ENCODE assay signal across 28 mouse cellular contexts in the genomic region with DNA sequence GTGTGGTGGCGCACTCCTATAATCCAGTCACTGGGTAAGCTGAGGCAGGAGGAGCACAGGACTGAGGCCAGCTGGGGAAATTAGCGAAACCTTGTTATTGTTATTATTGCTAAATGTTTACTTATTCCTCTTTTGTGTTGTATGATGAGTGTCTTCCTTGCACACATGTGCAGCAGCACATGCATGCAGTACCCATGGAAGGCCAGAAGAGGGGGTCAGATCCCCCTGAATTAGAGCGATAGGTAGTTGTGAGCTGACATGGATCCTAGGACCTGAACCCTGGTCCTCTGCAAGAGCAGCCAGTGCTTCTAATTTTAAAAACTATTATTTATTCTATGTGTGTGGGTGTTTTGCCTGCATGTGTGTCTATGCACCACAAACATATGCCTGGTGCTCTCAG. TPM values are rescaled to one million over a fixed set of nuclear protein-coding genes. Genes with fewer than 3 reads are reported as not detected.
DNase-seq lines count a peak whose midpoint lies in the region; ATAC-seq and TF ChIP-seq lines count a peak whose summit lies in the region.
"Had no signal": no experiment of that assay in that cellular context is flagged by ENCODE, and none has a peak within 500 bp of the region (broad histone marks: within the 10 kb centered on the region; RNA-seq: fewer than 3 reads in every experiment).

No protein-coding gene starts in this region.

- TF ChIP-seq CTCF in hindbrain, postnatal 0 days (IDR thresholded peaks at IDR 0.05; ENCODE audit: low read depth) = peak; percentile 42; the same call in 1 of the 2 replicates
- TF ChIP-seq CTCF in liver, postnatal 0 days (IDR thresholded peaks at IDR 0.05; ENCODE audit: low read depth) = peak; percentile 43
- TF ChIP-seq CTCF in CH12.LX (conservative IDR thresholded peaks at IDR 0.05 in 1 of 2, IDR thresholded peaks at IDR 0.05 in 1 of 2; ENCODE audit: low read depth in 2 of 2, low read length in 2 of 2) = peak; percentile 38 to 46; a peak in 3 of 4 replicates

- in situ Hi-C loops in CH12.LX (cut with MboI; ENCODE audit: low pct_ligation_motif_present, low pct_unique_long_range_greater_than_20kb, low sequenced_read_pairs) = loop anchor here (5.0 kb wide), 1 partner anchor 47 kb away; no protein-coding TSS in a partner anchor

- H3K27me3 ChIP-seq in hindbrain, postnatal 0 days (ENCODE audit: insufficient read depth, low read length) = no peaks in the 10 kb centered on the region
- peaks cover 66% of the 10 kb centered on the region for H3K27me3 ChIP-seq in hindbrain, embryonic 12.5 days
- H3K27me3 ChIP-seq in liver, postnatal 0 days (ENCODE audit: insufficient read depth, low read length) = no peaks in the 10 kb centered on the region
- peaks cover 2% of the 10 kb centered on the region for H3K27me3 ChIP-seq in CH12.LX (replicated peaks)
- peaks cover 32% of the 10 kb centered on the region; the same call in 1 of the 2 replicates for H3K27me3 ChIP-seq in heart, embryonic 10.5 days (ENCODE audit: insufficient read depth, poor library complexity, severe bottlenecking)

- H3K9me3 ChIP-seq in hindbrain, postnatal 0 days (ENCODE audit: low read length) = no peaks in the 10 kb centered on the region
- H3K9me3 ChIP-seq in hindbrain, embryonic 12.5 days (replicated peaks) = no peaks in the 10 kb centered on the region
- no peaks in the 10 kb centered on the region for H3K9me3 ChIP-seq in liver, postnatal 0 days (ENCODE audit: low read length)
- H3K9me3 ChIP-seq in CH12.LX (replicated peaks; ENCODE audit: low read length) = no peaks in the 10 kb centered on the region
- H3K9me3 ChIP-seq in heart, embryonic 10.5 days = no peaks in the 10 kb centered on the region
- H3K9me3 ChIP-seq: embryonic facial prominence, embryonic 12.5 days; forebrain, embryonic 15.5 days; G1E; heart, embryonic 13.5 days; hindbrain, embryonic 15.5 days; liver, embryonic 13.5 days; megakaryocyte, embryonic 14.5 days had no signal

- TF ChIP-seq EP300 in liver, postnatal 0 days (IDR thresholded peaks at IDR 0.05; ENCODE audit: low read depth) = no peak
- no peak for TF ChIP-seq EP300 in CH12.LX (IDR thresholded peaks at IDR 0.05; ENCODE audit: low read length)

- no peaks in the 10 kb centered on the region for H3K79me2 ChIP-seq in CH12.LX (replicated peaks; ENCODE audit: control insufficient read depth, extremely low read depth, insufficient read depth, poor library complexity, severe bottlenecking)

- H3K36me3 ChIP-seq in hindbrain, postnatal 0 days (ENCODE audit: insufficient read depth, low read length) = no peaks in the 10 kb centered on the region
- H3K36me3 ChIP-seq in hindbrain, embryonic 12.5 days = no peaks in the 10 kb centered on the region
- H3K36me3 ChIP-seq in liver, postnatal 0 days (replicated peaks; ENCODE audit: insufficient read depth, low read length) = no peaks in the 10 kb centered on the region
- H3K36me3 ChIP-seq in CH12.LX (replicated peaks in 1 of 2; ENCODE audit: control insufficient read depth in 1 of 2, insufficient read depth in 1 of 2, low read length in 1 of 2) = no peaks in the 10 kb centered on the region
- no peaks in the 10 kb centered on the region for H3K36me3 ChIP-seq in heart, embryonic 10.5 days
- H3K36me3 ChIP-seq: embryonic facial prominence, embryonic 12.5 days; forebrain, embryonic 15.5 days; G1E; heart, embryonic 13.5 days; hindbrain, embryonic 15.5 days; liver, embryonic 13.5 days had no signal

- ATAC-seq in hindbrain, postnatal 0 days = no peak
- ATAC-seq in hindbrain, embryonic 12.5 days (ENCODE audit: low FRiP score) = no peak
- ATAC-seq in liver, postnatal 0 days = no peak
- no peak for ATAC-seq in monocyte, adult 5-6 weeks (replicated peaks; ENCODE audit: insufficient number of reproducible peaks, low FRiP score, low TSS enrichment, poor library complexity, severe bottlenecking)
- ATAC-seq: forebrain, embryonic 15.5 days had no signal

- no peak; the same call in none of the 2 replicates for TF ChIP-seq RAD21 in CH12.LX (IDR thresholded peaks at IDR 0.05; ENCODE audit: low read depth, low read length)

- WGBS in hindbrain, postnatal 0 days = 97% methylated on average over 3 of the region's 3 CpGs
- WGBS in hindbrain, embryonic 12.5 days = 94% methylated on average over 3 of the region's 3 CpGs
- 89% methylated on average over 3 of the region's 3 CpGs for WGBS in liver, postnatal 0 days (ENCODE audit: insufficient replicate concordance)
- 91% methylated on average over 3 of the region's 3 CpGs for WGBS in heart, embryonic 10.5 days

- no peak overlapping the region for H3K9ac ChIP-seq in hindbrain, postnatal 0 days (replicated peaks; ENCODE audit: low read length)
- no peak overlapping the region for H3K9ac ChIP-seq in hindbrain, embryonic 12.5 days
- no peak overlapping the region for H3K9ac ChIP-seq in liver, postnatal 0 days (replicated peaks)
- H3K9ac ChIP-seq in CH12.LX (ENCODE audit: insufficient read depth, low read depth) = no peak overlapping the region
- H3K9ac ChIP-seq: embryonic facial prominence, embryonic 12.5 days; forebrain, embryonic 15.5 days; heart, embryonic 13.5 days; hindbrain, embryonic 15.5 days; liver, embryonic 13.5 days had no signal

- H3K4me2 ChIP-seq in hindbrain, postnatal 0 days (ENCODE audit: low read depth, low read length) = no peak overlapping the region
- H3K4me2 ChIP-seq in hindbrain, embryonic 12.5 days (replicated peaks) = no peak overlapping the region
- no peak overlapping the region for H3K4me2 ChIP-seq in liver, postnatal 0 days (ENCODE audit: low read depth, low read length)
- H3K4me2 ChIP-seq in CH12.LX (ENCODE audit: insufficient read depth, low read depth, poor library complexity, severe bottlenecking) = no peak overlapping the region
- H3K4me2 ChIP-seq: embryonic facial prominence, embryonic 12.5 days; forebrain, embryonic 15.5 days; heart, embryonic 13.5 days; hindbrain, embryonic 15.5 days; liver, embryonic 13.5 days had no signal

- no peak for TF ChIP-seq POLR2A in CH12.LX (IDR thresholded peaks at IDR 0.05; ENCODE audit: low read depth, low read length)

- no peak for DNase-seq in hindbrain, postnatal 0 days (ENCODE audit: low spot score)
- DNase-seq in liver, postnatal 0 days = no peak
- DNase-seq in liver = no peak
- DNase-seq in CH12.LX (ENCODE audit: extremely low read depth) = no peak
- peak; percentile 59 for DNase-seq in R1 (ENCODE audit: low read depth, low spot score)
- DNase-seq in heart, embryonic 10.5 days (ENCODE audit: low spot score) = no peak
- DNase-seq: adrenal gland, adult 2 months; cerebellum, adult 9-10 months; gastrocnemius, postnatal 36 days; heart, postnatal 36 days; kidney, adult 18-20 months; kidney, postnatal 25 days; layer of hippocampus, adult 9-11 months; left cerebral cortex, postnatal 4 days; liver, embryonic 13.5 days; lung, postnatal 14 days; right cerebral cortex, adult 18-20 months; thymus, postnatal 36 days had no signal

- H3K4me3 ChIP-seq in hindbrain, postnatal 0 days (ENCODE audit: low read length) = no peak overlapping the region
- H3K4me3 ChIP-seq in hindbrain, embryonic 12.5 days = no peak overlapping the region
- H3K4me3 ChIP-seq in liver, postnatal 0 days (ENCODE audit: low read depth, low read length) = no peak overlapping the region
- no peak overlapping the region for H3K4me3 ChIP-seq in CH12.LX (replicated peaks in 1 of 3; ENCODE audit: low read depth in 2 of 3, low read length in 2 of 3, poor library complexity in 1 of 3)
- H3K4me3 ChIP-seq in heart, embryonic 10.5 days = no peak overlapping the region
- H3K4me3 ChIP-seq: embryonic facial prominence, embryonic 12.5 days; erythroblast, embryonic 14.5 days; forebrain, embryonic 15.5 days; heart, embryonic 13.5 days; hindbrain, embryonic 15.5 days; left cerebral cortex, adult 2 months; liver, embryonic 13.5 days; megakaryocyte, embryonic 14.5 days had no signal

- no peaks in the 10 kb centered on the region for H3K4me1 ChIP-seq in hindbrain, postnatal 0 days (ENCODE audit: insufficient read depth, low read length)
- H3K4me1 ChIP-seq in hindbrain, embryonic 12.5 days = no peaks in the 10 kb centered on the region; the same call in 1 of the 2 replicates
- no peaks in the 10 kb centered on the region for H3K4me1 ChIP-seq in liver, postnatal 0 days (ENCODE audit: insufficient read depth)
- no peaks in the 10 kb centered on the region for H3K4me1 ChIP-seq in CH12.LX (ENCODE audit: control insufficient read depth in 1 of 2, insufficient read depth in 2 of 2)
- H3K4me1 ChIP-seq in heart, embryonic 10.5 days = peaks cover 5% of the 10 kb centered on the region; the same call in 1 of the 2 replicates
- H3K4me1 ChIP-seq: embryonic facial prominence, embryonic 12.5 days; forebrain, embryonic 15.5 days; heart, embryonic 13.5 days; hindbrain, embryonic 15.5 days; liver, embryonic 13.5 days; megakaryocyte, embryonic 14.5 days had no signal

- no peak overlapping the region for H3K27ac ChIP-seq in hindbrain, postnatal 0 days
- H3K27ac ChIP-seq in hindbrain, embryonic 12.5 days = no peak overlapping the region
- no peak overlapping the region for H3K27ac ChIP-seq in liver, postnatal 0 days (ENCODE audit: low read depth)
- no peak overlapping the region for H3K27ac ChIP-seq in CH12.LX (ENCODE audit: insufficient read depth, low read depth)
- H3K27ac ChIP-seq in heart, embryonic 10.5 days = no peak overlapping the region
- H3K27ac ChIP-seq: embryonic facial prominence, embryonic 12.5 days; forebrain, embryonic 15.5 days; heart, embryonic 13.5 days; hindbrain, embryonic 15.5 days; left cerebral cortex, adult 2 months; liver, embryonic 13.5 days had no signal

- dilution Hi-C loops in CH12.LX (cut with MboI; ENCODE audit: extremely low pct_ligation_motif_present, extremely low pct_unique_long_range_greater_than_20kb, low sequenced_read_pairs) = no loop called here

TF ChIP-seq in CH12.LX, 34 proteins besides CTCF, POLR2A, EP300 and RAD21:
- TF ChIP-seq GABPA (IDR thresholded peaks at IDR 0.05; ENCODE audit: insufficient replicate concordance, low read depth, low read length) (no peak), KAT2A (IDR thresholded peaks at IDR 0.05; ENCODE audit: insufficient replicate concordance, low read length) (no peak), SMC3 (IDR thresholded peaks at IDR 0.05; ENCODE audit: low read depth, low read length) (peak; percentile 10; the same call in 1 of the 2 replicates), BHLHE40 (IDR thresholded peaks at IDR 0.05; ENCODE audit: low read depth, low read length) (no peak), ZC3H11A (IDR thresholded peaks at IDR 0.05; ENCODE audit: low read depth, low read length) (no peak)

RNA-seq across cellular contexts. Expression of a gene that starts 14.1 kb away (rescaled TPM):
- total RNA-seq in hindbrain, postnatal 0 days (2014; rRNA removed) = 43.0 and 50.7 TPM in 2 replicates
- 51.1 and 52.1 TPM in 2 replicates for polyA plus RNA-seq in hindbrain, postnatal 0 days (2015; fragmentation: Nextera tagmentation; extraction: Ambion mirVana)
- polyA plus RNA-seq in hindbrain, embryonic 12.5 days (2016; fragmentation: Nextera tagmentation; extraction: Ambion mirVana) = 9.0 and 9.9 TPM in 2 replicates
- not detected in 2 replicates for polyA plus RNA-seq in liver, postnatal 0 days (2015; fragmentation: Nextera tagmentation; extraction: Ambion mirVana)
- total RNA-seq in CH12.LX (2012; rRNA removed) (0.04 TPM in 1 of 2 replicates, not detected in the other), CH12.LX (2014; rRNA removed) (0.11 TPM in 1 of 2 replicates, not detected in the other)
- 0.19 and 0.24 TPM in 2 replicates for polyA plus RNA-seq in CH12.LX (2012; ENCODE audit: insufficient read length, low read depth)
- 0.38 TPM in 1 of 3 replicates, not detected in the others for total RNA-seq in monocyte, adult 5-6 weeks (2017)
- not detected in 2 replicates for polyA plus RNA-seq in heart, embryonic 10.5 days (2016; fragmentation: Nextera tagmentation; extraction: Ambion mirVana)
- total RNA-seq: adrenal gland, adult 2 months; gastrocnemius, postnatal 36 days; heart, postnatal 36 days; left cerebral cortex, adult 2 months had no signal
- polyA plus RNA-seq: erythroblast, embryonic 14.5 days; heart, embryonic 13.5 days; liver, embryonic 13.5 days had no signal
